Mouse (Mus musculus) urinary bladder, postnatal 10 days (tissue): ENCODE results near the gene Ypel5.

Experiments used
- DNase-seq: peaks from one replicate; pipeline ENCODE4 v3.0.0; 2022; ENCODE audit warnings: low spot score

The Ypel5 gene

DNA sequence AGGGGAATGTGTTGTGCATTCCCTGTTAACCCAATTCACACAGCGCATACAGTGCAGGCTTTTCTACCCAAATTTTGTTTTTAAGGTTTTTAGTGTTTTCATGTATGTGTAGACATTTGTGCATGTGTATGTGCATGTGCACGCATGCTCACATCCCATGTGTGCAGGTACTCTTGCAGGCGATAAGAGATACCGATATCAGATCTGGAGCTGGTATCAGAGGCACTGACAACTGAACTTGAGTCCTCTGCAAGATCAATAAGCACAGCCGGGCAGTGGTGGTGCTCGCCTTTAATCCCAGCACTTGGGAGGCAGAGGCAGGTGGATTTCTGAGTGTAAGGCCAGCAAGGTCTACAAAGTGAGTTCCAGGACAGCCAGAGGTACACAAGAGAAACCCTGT, 8.1 kb downstream of the Ypel5 start:
- no peak for DNase-seq

- DNase-seq: no peak
Measured at GRCm38 (mm10) chr17:72844949-72845490, 8.8 kb downstream of the Ypel5 start.

DNA sequence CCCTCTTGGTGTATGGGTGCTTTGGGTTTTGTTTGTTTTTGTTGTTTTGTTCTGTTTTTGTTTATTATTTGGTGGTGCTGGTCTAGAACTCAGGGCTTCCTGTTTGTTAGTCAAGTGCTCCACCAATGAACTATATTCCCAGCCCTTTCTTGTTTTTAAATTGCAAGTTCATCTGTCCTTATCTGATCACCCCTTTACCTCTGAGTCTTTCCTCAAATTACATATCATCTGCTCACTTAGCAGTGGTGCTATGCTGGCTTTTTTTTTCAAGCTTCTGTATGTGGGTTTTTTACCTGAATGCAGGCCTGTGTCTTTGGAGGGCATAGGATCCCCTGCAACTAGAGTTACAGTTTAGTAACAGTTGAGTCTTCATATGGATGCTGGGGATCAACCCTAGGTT, 9.3 kb downstream of the Ypel5 start:
- no peak for DNase-seq

DNA sequence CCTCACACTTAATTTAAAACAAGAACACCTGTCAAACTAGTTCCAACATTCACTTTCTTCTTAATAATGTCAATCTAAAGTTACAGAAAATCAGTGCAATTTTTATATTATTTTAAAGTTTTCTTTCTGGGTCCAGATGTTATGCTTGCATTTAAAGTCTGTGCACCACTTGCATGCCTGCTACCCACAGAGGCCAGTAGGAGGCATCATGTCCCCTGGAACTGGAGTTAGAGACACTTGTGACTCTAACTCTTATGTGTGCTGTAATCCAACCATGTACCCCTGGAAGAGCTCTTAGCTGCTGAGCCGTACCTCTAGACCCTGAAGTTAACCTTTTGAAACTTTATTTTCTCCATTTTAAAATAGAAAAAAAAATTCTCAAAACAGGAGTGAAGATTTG, 19.0 kb downstream of the Ypel5 start:
- no peak for DNase-seq

DNA sequence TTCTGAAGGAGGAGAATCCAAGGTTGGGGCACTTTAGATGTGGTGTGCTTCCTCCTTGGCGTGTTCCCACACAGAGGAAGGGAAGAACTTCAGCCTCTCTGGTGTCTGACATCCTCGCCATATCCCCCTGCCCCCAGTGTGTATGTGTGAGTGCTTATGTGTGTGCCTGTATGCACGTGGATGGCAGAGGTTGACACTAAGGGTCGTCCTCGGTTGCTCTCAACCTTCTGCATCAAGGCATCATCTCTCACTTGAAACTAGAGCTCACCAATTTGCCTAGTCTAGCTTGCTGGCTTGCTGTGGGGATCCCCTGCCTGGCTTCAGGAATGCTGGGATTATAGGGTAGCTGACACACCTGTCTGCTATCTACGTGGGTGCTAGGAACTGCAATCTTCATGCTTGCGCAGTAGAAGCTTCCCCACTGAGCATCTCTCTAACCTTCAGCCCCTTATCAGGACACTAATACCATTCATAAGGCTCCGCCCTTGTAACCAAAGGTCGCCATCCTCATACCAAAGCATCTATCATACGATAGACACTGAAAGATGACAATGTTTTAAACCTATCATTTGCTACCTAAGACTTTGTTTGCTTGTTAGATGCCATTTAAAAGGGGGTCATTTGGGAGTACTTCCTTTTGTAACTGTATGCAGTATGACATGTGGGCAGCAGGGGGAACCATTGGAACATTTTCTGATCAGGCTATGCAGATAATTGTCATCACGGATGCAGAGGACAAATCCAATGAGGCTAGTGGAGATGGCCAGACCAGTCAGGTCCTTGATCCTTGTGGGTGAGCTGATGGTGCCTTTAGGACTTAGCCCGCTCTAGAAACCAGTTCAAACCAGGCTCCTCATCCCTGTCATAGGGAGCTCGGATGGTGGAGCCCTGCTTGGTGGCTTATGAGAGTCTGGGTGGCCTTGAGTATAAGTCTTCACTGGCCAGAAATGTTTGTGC, 21.7 kb downstream of the Ypel5 start:
- DNase-seq: no peak

DNA sequence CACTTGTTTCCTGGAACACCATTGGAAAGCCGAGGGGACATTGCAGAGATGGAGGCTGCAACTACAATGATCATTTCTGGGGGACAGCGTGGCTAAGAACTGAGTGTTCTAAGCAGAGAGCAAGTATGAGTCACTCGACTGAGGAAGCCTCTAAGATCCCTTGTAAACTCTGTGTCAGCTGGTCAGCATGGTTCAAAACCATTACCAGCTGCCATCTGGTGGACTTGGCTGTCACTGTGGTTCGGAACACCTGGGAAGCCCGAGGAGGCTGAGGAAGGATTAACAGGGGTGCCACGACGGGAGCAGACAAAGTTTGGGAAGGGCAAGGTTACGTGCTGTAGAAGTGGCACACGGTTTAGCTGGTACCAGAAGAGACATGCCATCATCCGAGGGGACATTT, 27.0 kb downstream of the Ypel5 start:
- DNase-seq: no peak

DNA sequence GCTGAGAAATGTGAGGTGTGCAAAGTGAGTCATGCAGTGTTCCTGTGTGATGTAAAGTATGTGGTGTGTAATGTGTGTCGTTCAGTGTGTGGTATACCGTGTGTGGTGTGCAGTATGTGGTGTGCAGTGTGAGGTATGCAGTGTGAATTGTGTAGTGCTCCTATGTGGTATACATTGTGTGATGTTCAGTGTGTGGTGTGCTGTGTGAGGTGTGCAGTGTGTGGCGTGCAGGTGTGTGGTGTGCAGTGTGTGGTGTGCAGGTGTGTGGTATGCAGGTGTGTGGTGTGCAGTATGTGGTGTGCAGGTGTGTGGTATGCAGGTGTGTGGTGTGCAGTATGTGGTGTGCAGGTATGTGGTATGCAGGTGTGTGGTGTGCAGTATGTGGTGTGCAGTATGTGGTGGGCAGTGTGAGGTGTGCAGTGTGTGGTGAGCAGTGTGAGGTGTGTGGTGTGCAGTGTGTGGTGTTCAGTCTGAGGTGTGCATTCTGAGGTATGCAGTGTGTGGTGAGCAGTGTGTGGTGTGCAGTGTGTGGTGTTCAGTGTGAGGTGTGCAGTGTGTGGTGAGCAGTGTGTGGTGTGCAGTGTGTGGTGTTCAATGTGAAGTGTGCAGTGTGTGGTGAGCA, 30.5 kb downstream of the Ypel5 start:
- DNase-seq: no peak

DNA sequence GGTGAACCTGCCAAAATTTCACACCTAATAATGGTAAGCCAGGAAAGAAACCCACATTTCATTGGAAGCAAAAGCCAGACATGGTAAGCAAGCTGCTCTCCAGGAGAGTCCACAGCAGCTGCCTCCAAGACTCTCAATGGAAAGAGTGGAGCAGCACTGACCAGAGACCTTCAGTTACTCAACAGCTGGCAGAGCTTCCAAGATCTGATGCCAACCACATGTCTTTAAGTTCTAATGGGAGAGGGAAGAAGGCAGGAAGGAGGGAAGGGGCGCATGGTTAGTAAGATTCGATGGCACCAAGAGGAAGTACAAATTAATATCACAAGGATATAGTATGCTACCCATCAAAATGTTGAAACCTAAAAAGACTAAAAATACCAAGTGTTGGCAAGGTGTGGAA, 31.9 kb downstream of the Ypel5 start:
- DNase-seq: no peak

DNA sequence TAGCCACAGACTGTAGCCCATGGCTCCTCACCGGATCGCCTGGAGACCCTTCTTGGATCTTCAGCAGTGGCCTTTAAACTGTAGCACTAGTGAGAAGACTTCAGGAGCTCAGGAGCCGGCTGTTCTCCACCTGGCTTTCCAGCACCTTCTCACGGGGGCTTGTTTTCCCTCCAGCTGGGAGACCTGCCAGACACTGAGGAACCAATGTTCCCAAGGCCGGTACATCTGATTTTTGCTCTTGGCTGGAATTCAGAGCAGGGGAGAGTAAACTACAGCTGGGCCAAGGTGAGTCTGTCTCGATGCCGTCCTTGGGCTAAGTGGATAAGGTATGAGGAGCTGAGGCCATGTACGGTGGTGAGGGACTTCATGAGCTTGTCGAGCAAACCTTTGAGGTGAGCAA, 42.7 kb downstream of the Ypel5 start:
- no peak for DNase-seq

DNA sequence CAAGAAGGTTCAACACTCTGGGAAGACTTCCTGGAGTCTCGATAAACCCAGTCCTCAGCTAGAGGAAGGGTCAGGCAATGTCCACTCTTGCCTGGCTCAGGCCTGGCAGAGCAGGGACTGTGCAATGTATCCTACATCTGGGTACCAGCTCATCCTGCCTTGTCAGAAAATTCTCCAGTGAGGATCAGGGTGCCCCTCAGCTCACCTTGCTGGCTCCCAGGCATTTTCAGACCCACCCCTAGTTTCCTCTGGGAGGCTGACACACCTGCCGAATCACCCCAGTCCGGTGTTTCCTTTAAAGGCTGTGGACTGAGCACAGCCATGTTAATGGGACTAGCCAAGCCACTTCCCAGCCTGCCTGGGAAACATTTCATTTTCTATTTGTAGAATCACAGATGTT, 43.9 kb downstream of the Ypel5 start:
- DNase-seq: no peak

DNA sequence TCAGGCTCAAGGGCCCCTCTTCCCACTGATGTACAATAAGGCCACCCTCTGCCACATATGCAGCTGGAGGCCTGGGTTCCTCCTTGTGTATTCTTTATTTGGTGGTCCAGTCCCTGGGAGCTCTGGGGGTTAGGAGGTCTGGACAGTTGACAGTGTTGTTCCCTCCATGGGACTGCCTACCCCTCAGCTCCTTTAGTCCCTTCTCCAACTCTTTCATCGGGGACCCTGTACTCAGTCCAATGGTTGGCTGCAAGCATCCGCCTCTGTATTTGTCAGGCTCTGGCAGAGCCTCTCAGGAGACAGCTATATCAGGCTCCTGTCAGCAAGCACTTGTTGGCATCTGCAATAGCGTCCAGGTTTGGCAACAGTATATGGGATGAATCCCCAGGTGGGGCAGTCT, 44.8 kb downstream of the Ypel5 start:
- no peak for DNase-seq

DNA sequence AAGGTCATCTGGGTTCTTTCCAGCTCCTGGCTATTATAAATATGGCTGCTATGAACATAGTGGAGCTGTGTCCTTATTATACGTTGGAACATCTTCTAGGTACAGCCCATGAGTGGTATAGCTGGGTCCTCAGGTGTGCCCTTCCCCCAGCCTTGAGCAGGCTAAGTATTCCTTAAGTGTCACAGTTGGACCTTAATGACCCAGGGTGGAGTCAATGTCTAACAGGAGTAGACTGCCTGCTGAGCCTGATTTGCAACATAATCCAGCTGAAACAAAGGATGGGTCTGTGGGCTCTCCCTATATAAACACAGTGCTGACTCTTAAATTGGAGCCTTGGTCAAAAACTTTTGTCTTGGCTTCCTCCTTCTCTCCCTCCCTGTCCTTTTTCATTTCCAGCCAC, 45.6 kb downstream of the Ypel5 start:
- DNase-seq: no peak

DNA sequence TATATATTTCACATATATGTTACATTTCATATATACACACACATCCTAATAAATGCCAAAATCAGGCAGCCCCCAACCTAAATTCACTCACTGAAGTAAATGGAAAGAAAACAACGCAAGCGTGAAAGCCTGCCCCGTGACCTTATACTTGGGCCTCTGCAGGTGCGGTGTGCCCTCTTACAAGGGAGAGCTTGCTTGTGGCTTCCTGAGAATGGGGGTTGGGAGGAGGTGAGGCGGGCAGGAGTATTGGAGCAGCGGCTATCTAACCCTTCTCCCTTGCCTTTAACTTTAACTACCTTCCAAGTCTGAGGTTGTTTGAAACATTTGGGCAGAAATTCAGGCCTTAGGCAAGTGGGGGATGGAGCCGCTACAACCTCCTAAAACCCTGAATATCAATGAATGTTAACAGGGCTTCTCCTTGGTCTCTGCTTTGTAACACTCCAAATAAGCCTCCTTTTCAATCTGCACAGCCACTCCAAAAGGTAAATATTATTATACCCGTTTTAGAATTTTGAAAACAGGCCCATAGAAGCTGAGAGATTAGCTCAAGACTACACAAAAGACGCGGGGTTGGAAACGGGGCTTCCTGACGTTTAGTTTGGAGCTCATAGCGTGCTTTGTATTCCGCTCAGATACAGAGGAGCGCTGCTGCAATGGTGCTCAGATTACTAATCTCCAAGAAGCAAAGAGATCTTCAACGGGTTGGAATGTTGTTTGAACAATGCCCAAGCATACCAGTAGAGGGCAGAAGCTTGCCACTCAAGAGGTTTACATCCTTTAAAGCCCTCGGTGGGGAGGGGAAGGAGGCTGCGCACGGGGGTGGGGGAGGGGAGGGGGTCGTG, 53.5 kb downstream of the Ypel5 start:
- no peak for DNase-seq

DNA sequence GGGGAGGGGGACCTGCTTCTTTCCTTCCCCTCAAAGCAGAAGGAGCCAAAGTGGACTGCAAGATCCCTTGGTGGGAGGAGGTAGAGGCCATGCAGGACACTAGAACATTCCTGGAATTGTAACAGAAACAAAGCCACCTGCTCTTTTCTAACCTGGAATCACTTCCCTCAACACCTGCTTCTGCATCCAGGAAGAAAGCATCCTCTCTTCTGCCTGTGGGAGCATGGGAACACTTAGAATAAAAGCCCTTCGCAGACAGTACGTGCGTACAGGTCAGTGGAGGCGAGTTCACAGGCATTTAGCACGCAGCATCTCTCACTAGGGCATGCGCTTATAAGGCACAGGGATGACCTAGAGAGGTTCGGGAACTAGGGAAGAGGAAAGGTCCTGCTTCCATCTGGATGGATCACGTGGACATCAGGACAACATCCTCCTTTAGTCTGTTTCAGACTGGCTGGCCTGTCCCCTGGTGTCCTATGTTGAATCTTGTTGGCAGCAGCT, 54.2 kb downstream of the Ypel5 start:
- DNase-seq: no peak

GRCm38 (mm10) chr17:72891556-72891955, 55.3 kb downstream of the Ypel5 start:
- no peak for DNase-seq

DNA sequence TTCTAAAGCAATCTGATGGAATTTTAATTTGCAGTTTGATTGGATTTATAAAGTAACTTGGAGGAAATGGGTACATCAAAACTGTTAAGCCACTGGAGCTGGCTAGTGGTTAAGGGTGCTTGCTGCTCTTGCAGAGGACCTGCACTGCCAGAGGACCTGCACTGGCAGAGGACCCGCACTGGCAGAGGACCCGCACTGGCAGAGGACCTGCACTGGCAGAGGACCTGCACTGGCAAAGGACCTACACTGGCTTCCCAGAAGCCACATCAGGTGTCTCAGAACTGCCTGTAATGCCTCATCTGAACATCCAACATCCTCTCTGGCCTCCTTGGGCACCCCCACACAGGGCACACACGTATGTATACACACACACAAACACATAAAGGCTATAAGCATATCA, 59.3 kb downstream of the Ypel5 start:
- no peak for DNase-seq

DNA sequence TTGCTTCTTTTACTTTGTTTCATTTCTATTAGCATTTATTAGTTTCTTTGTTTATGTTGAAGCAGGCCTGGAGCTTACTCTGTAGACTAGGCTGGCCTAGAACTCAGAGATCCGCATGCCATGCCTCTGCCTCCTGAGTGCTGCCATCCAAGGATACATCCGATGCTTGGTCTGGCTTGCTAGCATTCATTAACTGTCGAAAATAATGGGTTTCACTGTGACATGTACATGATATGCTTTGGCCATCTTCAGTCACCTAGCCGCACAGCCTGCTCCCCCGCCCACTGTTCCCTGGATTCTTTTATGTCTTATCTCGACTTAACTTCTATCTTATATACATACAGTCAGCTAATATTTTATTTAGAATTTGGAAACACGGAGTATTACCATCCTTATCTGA, 60.8 kb downstream of the Ypel5 start:
- DNase-seq: no peak

GRCm38 (mm10) chr17:72897961-72898360, 61.7 kb downstream of the Ypel5 start:
- DNase-seq: no peak

DNA sequence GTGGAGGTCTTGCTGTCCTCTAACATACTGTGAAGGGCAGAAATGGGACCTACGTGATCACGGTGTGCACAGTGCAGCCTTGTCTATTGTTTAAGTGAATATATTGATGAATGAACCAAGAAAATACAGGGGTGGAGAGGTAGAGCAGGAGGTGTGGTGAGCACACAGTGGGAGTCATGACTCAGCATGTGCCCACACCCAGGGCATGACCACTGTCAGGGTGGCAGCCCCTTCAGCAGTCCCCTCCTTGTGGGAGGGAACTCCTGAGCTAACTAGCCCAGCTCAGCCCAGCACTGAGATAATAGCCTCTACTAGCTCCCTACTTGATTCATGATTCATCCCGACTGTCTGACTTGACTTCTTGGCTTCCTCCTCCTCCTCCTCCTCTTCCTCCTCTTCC, 62.5 kb downstream of the Ypel5 start:
- DNase-seq: no peak
